Mouse (Mus musculus) lung, postnatal 0 days (tissue): ENCODE results near the gene Rhbdd1.

Source experiments
- CTCF ChIP-seq: IDR thresholded peaks from 2 replicates; pipeline ENCODE4 v1.5.1; 2016; ENCODE audit warnings: antibody characterized with exemption, mild to moderate bottlenecking
- EP300 ChIP-seq: IDR thresholded peaks from 2 replicates; pipeline ENCODE4 v1.6.1; 2016; ENCODE audit warnings: antibody characterized with exemption, mild to moderate bottlenecking, control low read depth

GRCm38 (mm10) chr1:82475254-82475653, 159.0 kb downstream of the Rhbdd1 start:
- TF ChIP-seq CTCF, result no peak
- no peak for TF ChIP-seq EP300
